Mouse (Mus musculus): ENCODE measurements around the gene Tm7sf2.

GRCm38 (mm10) chr19:6079983-6080480, 11.9 kb upstream of the Tm7sf2 start, which contains the start of gene Tmem262:
- TF ChIP-seq GABPA (IDR thresholded peaks at IDR 0.05; ENCODE audit: low read depth, low read length) (no peak), RCOR1 (IDR thresholded peaks at IDR 0.05; ENCODE audit: low read depth, low read length) (no peak), TCF12 (IDR thresholded peaks at IDR 0.05; ENCODE audit: low read depth, low read length) (no peak), TAL1 (IDR thresholded peaks at IDR 0.05; ENCODE audit: low read length) (no peak), POLR2AphosphoS2 (IDR thresholded peaks at IDR 0.05; ENCODE audit: low read length) (no peak), CTCF (IDR thresholded peaks at IDR 0.05 in 2 of 3, conservative IDR thresholded peaks at IDR 0.05 in 1 of 3; ENCODE audit: control insufficient read depth in 1 of 3, insufficient read depth in 1 of 3, low read depth in 2 of 3, low read length in 3 of 3, poor library complexity in 1 of 3, severe bottlenecking in 1 of 3) (no peak), NELFE (IDR thresholded peaks at IDR 0.05; ENCODE audit: low read depth, low read length) (no peak), MYC (IDR thresholded peaks at IDR 0.05; ENCODE audit: low read depth, low read length) (no peak)

Data from MEL (cell line).